ENCODE assay signal across 17 mouse cellular contexts in genomic region chr16:93739251-93739650, GRCm38 (mm10). TPM values are rescaled to one million over a fixed set of nuclear protein-coding genes. Genes with fewer than 3 reads are reported as not detected.
A peak's percentile ranks its signal among the peaks of the same experiment; 100 is the strongest.
DNase-seq lines count a peak whose midpoint lies in the region; TF ChIP-seq lines count a peak whose summit lies in the region.
"Had no signal": no experiment of that assay in that cellular context is flagged by ENCODE, and none has a peak within 500 bp of the region (broad histone marks: within the 10 kb centered on the region; RNA-seq: fewer than 3 reads in every experiment).

No protein-coding gene starts in this region.

- no peak for TF ChIP-seq CTCF in brain, embryonic 14.5 days (IDR thresholded peaks at IDR 0.05; ENCODE audit: borderline replicate concordance, extremely low read depth, insufficient read depth, insufficient read length)

- peak; percentile 19 for DNase-seq in cerebellum, adult 9-10 months
- DNase-seq in cerebellum, postnatal 36 days, result no peak
- peak; percentile 22 to 43 for DNase-seq in heart, postnatal 10 days
- no peak for DNase-seq in heart, adult 8-10 months (ENCODE audit: low spot score)
- peak; percentile 22 for DNase-seq in left cerebral cortex, postnatal 4 days
- no peak for DNase-seq in left cerebral cortex, adult 9 months (ENCODE audit: low spot score in 2 of 2)
- DNase-seq in brain, embryonic 14.5 days (ENCODE audit: low read depth), result peak; percentile 5
- DNase-seq: adrenal gland, adult 8-10 months; adrenal gland, postnatal 25 days; cerebellum, adult 18-20 months; forebrain, postnatal 0 days; gastrocnemius, adult 2 months; gastrocnemius, postnatal 14 days had no signal

- TF ChIP-seq POLR2A in brain, embryonic 14.5 days (IDR thresholded peaks at IDR 0.05; ENCODE audit: borderline replicate concordance, extremely low read depth, insufficient read depth, insufficient read length, poor library complexity, severe bottlenecking), result no peak

- intact Hi-C loops in heart, postnatal 10 days (cut with DNase I), result no loop called here
- intact Hi-C loops in left cerebral cortex, postnatal 4 days (cut with DNase I), result no loop called here

RNA-seq across cellular contexts. Expression of gene Dop1b, which starts 27.5 kb away (rescaled TPM):
- 10 to 100 TPM; 16.5 to 20.9 TPM for total RNA-seq in heart, postnatal 10 days (2021)
- total RNA-seq in heart, adult 8-10 months (2022), result 10 to 100 TPM; 16.6 to 19.7 (median 16.8) TPM
- total RNA-seq in left cerebral cortex, postnatal 4 days (2021), result 10 to 100 TPM; 94.6 to 97.1 TPM
- 51.8 and 63.3 TPM in 2 replicates for polyA plus RNA-seq in brain, embryonic 14.5 days (2012; rRNA removed)

RNA-seq across cellular contexts. Expression of gene Cbr3, which starts 56.2 kb away (rescaled TPM):
- 1 to 10 TPM; 3.5 to 4.5 TPM for total RNA-seq in heart, postnatal 10 days (2021)
- 1 to 10 TPM; 1.4 to 3.2 (median 2.4) TPM for total RNA-seq in heart, adult 8-10 months (2022)
- total RNA-seq in left cerebral cortex, postnatal 4 days (2021), result 1 to 10 TPM; 7.3 to 8.1 TPM
- 1.4 and 1.7 TPM in 2 replicates for polyA plus RNA-seq in brain, embryonic 14.5 days (2012; rRNA removed)
- total RNA-seq: common myeloid progenitor, adult 5-6 weeks; hematopoietic stem cell, adult 5-6 weeks had no signal
- polyA plus RNA-seq: activated CD4-positive, CD25-positive, alpha-beta regulatory T cell, adult 4 months; heart, embryonic 12.5 days had no signal

Comparison
In these comparisons a context has a peak if more than half of its experiments do, and no peak if none do; other contexts are left out.
1. DNase-seq: peak in cerebellum, adult 9-10 months (single experiment), heart, postnatal 10 days (2 of 2), left cerebral cortex, postnatal 4 days (single experiment) and brain, embryonic 14.5 days (single experiment); none in cerebellum, postnatal 36 days (0 of 2), heart, adult 8-10 months (single experiment) and left cerebral cortex, adult 9 months (0 of 2).
2. RNA of gene Dop1b, which starts 27.5 kb away (total RNA-seq): 94.6 to 97.1 TPM in left cerebral cortex, postnatal 4 days; 16.5 to 20.9 TPM in heart, postnatal 10 days and 16.6 to 19.7 TPM in heart, adult 8-10 months; every median in the first group is over 4 times any median in the second.